Mouse (Mus musculus) midbrain, embryonic 10.5 days (tissue): Measurements from ENCODE around the gene Triobp. TPM values are rescaled to one million over a fixed set of nuclear protein-coding genes. Genes with fewer than 3 reads are reported as not detected.

ENCODE experiments used
- DNase-seq: peaks from one replicate; pipeline ENCODE4 v3.0.0-alpha.2; 2017; ENCODE audit warnings: low spot score
- H3K27ac ChIP-seq: fragments of 300-500 bp; sonication (generic); replicated peaks from 2 replicates; pipeline ENCODE4 v1.5.1; 2016; ENCODE audit warnings: mild to moderate bottlenecking
- H3K27me3 ChIP-seq: fragments of 300-500 bp; sonication (generic); 2 replicates; pipeline ENCODE4 v1.6.1; 2016; ENCODE audit warnings: low read depth, mild to moderate bottlenecking; ENCODE audit not compliant: poor library complexity, severe bottlenecking
- H3K36me3 ChIP-seq: fragments of 300-500 bp; sonication (generic); 2 replicates; pipeline ENCODE4 v1.6.1; 2016; ENCODE audit warnings: mild to moderate bottlenecking, moderate library complexity
- H3K4me1 ChIP-seq: fragments of 300-500 bp; sonication (generic); 2 replicates; pipeline ENCODE4 v1.6.1; 2016
- H3K4me3 ChIP-seq: fragments of 300-500 bp; sonication (generic); 2 replicates; pipeline ENCODE4 v1.5.1; 2016; ENCODE audit warnings: mild to moderate bottlenecking, moderate library complexity
- H3K9me3 ChIP-seq: fragments of 300-500 bp; sonication (generic); replicated peaks from 2 replicates; pipeline ENCODE4 v1.6.1; 2016; ENCODE audit warnings: mild to moderate bottlenecking
- WGBS: fragments of 180-500 bp; shearing (Covaris S2); methylation state at CpG from one replicate; pipeline ENCODE4 v1.1.7; 2016; 5-methylcytosine and 5-hydroxymethylcytosine counted together
- polyA plus RNA-seq: library from polyadenylated mRNA; unstranded; fragments of >200 nt; fragmentation: Nextera tagmentation; extraction: Ambion mirVana; gene quantifications from 2 replicates; pipeline ENCODE4 v1.2.1, GENCODE M21; 2016

Gene Triobp
- polyA plus RNA-seq, 1 experiment from 2014 or later, result 39.7 TPM

GRCm38 (mm10) chr15:78927788-78928457, 19.6 kb upstream of the Triobp start:
- Histone ChIP-seq H3K27me3 (peaks cover 39% of the 10 kb centered on the region), H3K4me3 (peak overlapping the region; percentile 51), H3K27ac (peak overlapping the region; percentile 84), H3K36me3 (no peaks in the 10 kb centered on the region; the same call in 1 of the 2 replicates), H3K9me3 (no peaks in the 10 kb centered on the region), H3K4me1 (peaks cover 51% of the 10 kb centered on the region)
- DNase-seq, result peak; percentile 82
- under 1% methylated on average over 35 of the region's 35 CpGs for WGBS

DNA sequence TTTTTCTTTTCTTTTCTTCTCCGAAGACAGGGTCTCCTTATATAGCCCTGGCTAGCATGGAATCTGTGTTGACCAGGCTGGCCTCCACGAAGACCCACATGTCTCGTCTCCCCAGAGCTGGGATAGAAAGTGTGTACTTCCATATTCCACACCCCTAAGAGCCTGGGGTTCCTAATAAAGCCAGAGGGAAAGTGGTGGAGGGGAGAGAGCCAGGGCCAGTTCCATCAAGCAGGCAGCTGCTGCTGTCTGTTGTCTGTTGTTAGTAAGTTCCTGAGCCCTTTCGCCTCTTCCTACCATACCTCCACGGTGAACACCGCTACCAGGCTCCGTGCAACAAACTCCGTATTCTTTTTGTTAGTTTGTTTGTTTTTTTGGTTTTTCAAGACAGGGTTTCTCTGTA, 19.0 kb upstream of the Triobp start:
- Histone ChIP-seq H3K36me3 (no peaks in the 10 kb centered on the region; the same call in 1 of the 2 replicates), H3K4me1 (peaks cover 48% of the 10 kb centered on the region), H3K27me3 (peaks cover 39% of the 10 kb centered on the region), H3K27ac (peak overlapping the region; percentile 84), H3K4me3 (peak overlapping the region; percentile 51), H3K9me3 (no peaks in the 10 kb centered on the region)
- no peak for DNase-seq
- 50% methylated on average over 8 of the region's 8 CpGs for WGBS

- H3K27ac ChIP-seq, result no peak overlapping the region
These were observed 17.3 kb upstream of the Triobp start for GRCm38 (mm10) chr15:78930192-78930706.

DNA sequence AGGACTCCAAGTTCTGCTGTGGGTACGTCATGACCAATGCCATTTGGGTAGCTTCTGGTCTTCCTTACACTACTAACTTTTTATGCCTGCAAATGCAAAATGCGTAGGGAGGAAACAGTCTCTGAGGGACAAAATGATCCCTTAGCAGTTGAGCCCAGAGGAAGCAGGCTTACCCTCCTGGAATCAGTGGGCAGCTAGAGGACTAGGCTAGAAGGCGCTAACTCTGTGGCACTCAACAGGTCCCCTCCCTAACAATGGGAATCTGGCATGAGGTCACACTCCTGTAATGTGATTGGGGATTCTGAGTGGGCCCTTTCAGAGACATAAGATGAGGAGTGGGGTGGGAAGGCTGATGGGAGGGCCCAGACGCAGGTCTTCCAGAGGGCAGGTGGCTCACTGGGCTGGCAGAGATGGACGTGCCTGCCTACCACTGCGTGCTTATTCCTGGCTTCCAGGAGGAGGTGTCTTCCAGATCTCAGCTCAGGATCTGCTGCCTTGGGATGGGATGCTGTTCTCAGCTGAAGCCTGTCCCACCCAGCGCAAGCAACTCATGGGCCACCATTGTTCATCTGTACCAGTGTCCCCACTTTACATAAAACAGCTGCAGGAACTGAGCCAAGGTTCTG, 16.6 kb upstream of the Triobp start:
- no peak for DNase-seq

More at GRCm38 (mm10) chr15:78930192-78930706, 17.3 kb upstream of the Triobp start:
- no peak overlapping the region for H3K4me3 ChIP-seq
- H3K9me3 ChIP-seq, result no peaks in the 10 kb centered on the region
- H3K4me1 ChIP-seq, result peaks cover 46% of the 10 kb centered on the region
- DNase-seq, result no peak
- peaks cover 36% of the 10 kb centered on the region for H3K27me3 ChIP-seq
- 93% methylated on average over 6 of the region's 6 CpGs for WGBS
- no peaks in the 10 kb centered on the region; the same call in 1 of the 2 replicates for H3K36me3 ChIP-seq

DNA sequence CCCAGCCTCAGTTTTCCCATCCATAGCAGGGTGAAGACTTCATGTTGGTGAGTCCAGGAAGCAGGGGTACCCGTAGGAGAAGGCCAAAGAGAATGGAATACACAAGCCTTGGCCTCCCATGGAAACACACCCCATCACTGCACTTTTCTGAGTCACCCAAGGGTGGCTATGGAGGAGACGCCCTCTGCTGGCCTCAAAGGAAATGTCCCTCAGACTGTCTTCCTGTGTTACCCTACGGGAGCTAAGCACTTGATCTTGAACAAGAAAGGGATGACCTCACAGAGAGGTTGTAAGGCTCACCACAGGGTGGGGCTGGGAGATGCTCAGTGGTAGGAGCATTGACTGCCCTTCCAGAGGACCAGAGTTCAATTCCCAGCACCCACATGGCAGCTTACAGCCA, 15.9 kb upstream of the Triobp start:
- 21% methylated on average over 3 of the region's 3 CpGs for WGBS
- peaks cover 23% of the 10 kb centered on the region for H3K27me3 ChIP-seq
- no peak overlapping the region for H3K4me3 ChIP-seq
- no peak overlapping the region for H3K27ac ChIP-seq
- peaks cover 4% of the 10 kb centered on the region for H3K36me3 ChIP-seq
- no peaks in the 10 kb centered on the region for H3K9me3 ChIP-seq
- DNase-seq, result no peak
- H3K4me1 ChIP-seq, result peaks cover 46% of the 10 kb centered on the region

More for the DNA sequence above, 16.6 kb upstream of the Triobp start:
- H3K4me1 ChIP-seq, result peaks cover 46% of the 10 kb centered on the region
- WGBS, result 89% methylated on average over 7 of the region's 7 CpGs
- no peaks in the 10 kb centered on the region for H3K9me3 ChIP-seq
- peaks cover 29% of the 10 kb centered on the region for H3K27me3 ChIP-seq
- H3K4me3 ChIP-seq, result no peak overlapping the region
- H3K36me3 ChIP-seq, result no peaks in the 10 kb centered on the region; the same call in 1 of the 2 replicates
- no peak overlapping the region for H3K27ac ChIP-seq

- Histone ChIP-seq H3K4me3 (peak within 1 kb of the TSS; percentile 89), H3K27me3 (no peaks in the 10 kb centered on the region), H3K4me1 (peaks cover 35% of the 10 kb centered on the region), H3K9me3 (no peaks in the 10 kb centered on the region), H3K27ac (peak within 1 kb of the TSS; percentile 91), H3K36me3 (peaks cover 36% of the 10 kb centered on the region)
- DNase-seq, result peak; percentile 89
- under 1% methylated on average over 41 of the region's 42 CpGs for WGBS
These were observed 12.7 kb upstream of the Triobp start, which contains the start of gene Nol12 for GRCm38 (mm10) chr15:78934784-78935320. Gene Nol12 (plus strand): TSS chr15:78934933.

- H3K36me3 ChIP-seq, result peaks cover 52% of the 10 kb centered on the region
- peak overlapping the region; percentile 89 for H3K4me3 ChIP-seq
- no peaks in the 10 kb centered on the region for H3K27me3 ChIP-seq
- WGBS, result 93% methylated on average over 12 of the region's 12 CpGs
- no peaks in the 10 kb centered on the region for H3K9me3 ChIP-seq
- no peak for DNase-seq
- H3K4me1 ChIP-seq, result peaks cover 35% of the 10 kb centered on the region
- peak overlapping the region; percentile 34; the same call in 1 of the 2 replicates for H3K27ac ChIP-seq
These were observed 11.1 kb upstream of the Triobp start for GRCm38 (mm10) chr15:78936403-78936802.

DNA sequence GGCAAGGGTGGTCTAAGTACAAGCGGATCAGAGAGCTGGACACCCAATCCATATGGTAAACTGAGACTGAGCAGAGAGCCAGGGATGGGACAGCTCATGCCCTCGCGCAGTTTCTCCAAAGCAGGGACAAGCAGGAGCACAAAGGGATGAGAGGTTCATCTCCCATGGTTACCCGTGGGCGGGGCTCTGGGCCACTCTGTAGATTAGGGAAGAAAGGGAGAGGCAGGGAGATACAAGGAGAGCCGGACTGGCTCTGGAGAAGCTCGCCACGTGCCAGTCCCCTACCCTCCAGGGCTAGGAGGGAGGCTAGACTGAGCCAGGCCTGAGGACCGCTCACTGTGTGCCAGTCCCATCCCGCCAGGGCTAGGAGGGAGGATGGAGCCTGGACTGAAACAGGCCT, 10.2 kb upstream of the Triobp start:
- Histone ChIP-seq H3K27ac (no peak overlapping the region), H3K4me1 (peaks cover 36% of the 10 kb centered on the region), H3K9me3 (no peaks in the 10 kb centered on the region), H3K27me3 (no peaks in the 10 kb centered on the region), H3K4me3 (no peak overlapping the region), H3K36me3 (peaks cover 59% of the 10 kb centered on the region)
- DNase-seq, result no peak
- 83% methylated on average over 10 of the region's 10 CpGs for WGBS

- DNase-seq, result no peak
- Histone ChIP-seq H3K27me3 (no peaks in the 10 kb centered on the region), H3K4me3 (no peak overlapping the region), H3K4me1 (peaks cover 42% of the 10 kb centered on the region), H3K36me3 (peaks cover 59% of the 10 kb centered on the region), H3K27ac (no peak overlapping the region), H3K9me3 (no peaks in the 10 kb centered on the region)
- 98% methylated on average over 2 of the region's 2 CpGs for WGBS
These were observed 9.6 kb upstream of the Triobp start for GRCm38 (mm10) chr15:78937963-78938362.

DNA sequence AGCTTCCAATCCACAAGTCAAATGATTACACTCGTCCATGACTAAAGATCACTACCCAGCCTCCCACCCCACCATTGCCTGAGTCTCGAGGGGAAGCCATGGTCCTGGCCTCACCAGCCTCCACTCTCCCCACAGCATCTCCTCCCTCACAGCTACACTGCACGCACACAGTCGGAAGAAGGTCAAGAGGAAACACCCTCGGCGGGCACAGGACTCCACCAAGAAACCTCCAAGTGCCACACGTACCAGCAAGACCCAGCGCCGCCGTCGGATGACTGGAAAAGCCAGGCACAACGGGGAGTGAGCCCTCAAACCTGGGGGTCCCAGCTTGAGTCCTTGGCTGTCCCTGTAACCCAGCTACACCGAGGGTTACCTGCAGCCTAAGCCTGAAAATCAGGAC, 7.2 kb upstream of the Triobp start:
- Histone ChIP-seq H3K27ac (no peak overlapping the region), H3K9me3 (no peaks in the 10 kb centered on the region), H3K27me3 (no peaks in the 10 kb centered on the region), H3K36me3 (peaks cover 59% of the 10 kb centered on the region), H3K4me1 (peaks cover 33% of the 10 kb centered on the region), H3K4me3 (no peak overlapping the region)
- WGBS, result 91% methylated on average over 13 of the region's 13 CpGs
- no peak for DNase-seq

DNA sequence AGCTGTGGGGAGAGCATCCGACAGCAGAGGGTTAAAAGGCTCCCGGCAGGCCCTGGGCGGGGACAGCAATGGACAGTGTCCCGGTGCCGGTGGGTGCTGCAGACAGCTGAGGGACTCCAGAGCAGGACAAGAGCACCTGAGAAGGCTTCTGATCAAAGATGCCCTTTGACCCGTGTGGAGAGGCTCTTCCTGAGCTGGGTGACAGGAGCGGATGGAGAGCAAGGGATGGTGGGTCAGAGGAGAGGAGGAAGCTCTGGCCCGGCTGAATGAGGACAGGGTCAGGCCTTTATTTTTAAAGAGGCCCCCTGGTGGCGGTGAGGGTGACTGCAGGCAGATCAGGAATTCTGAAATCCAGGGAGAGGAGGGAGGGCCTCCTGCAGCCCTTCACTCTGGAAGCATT, 4.9 kb upstream of the Triobp start:
- no peaks in the 10 kb centered on the region for H3K9me3 ChIP-seq
- H3K27ac ChIP-seq, result peak overlapping the region; percentile 84
- H3K4me1 ChIP-seq, result peaks cover 18% of the 10 kb centered on the region
- H3K36me3 ChIP-seq, result peaks cover 45% of the 10 kb centered on the region
- 3% methylated on average over 9 of the region's 9 CpGs for WGBS
- peaks cover 16% of the 10 kb centered on the region for H3K27me3 ChIP-seq
- peak overlapping the region; percentile 45 for H3K4me3 ChIP-seq
- peak; percentile 88 for DNase-seq

DNA sequence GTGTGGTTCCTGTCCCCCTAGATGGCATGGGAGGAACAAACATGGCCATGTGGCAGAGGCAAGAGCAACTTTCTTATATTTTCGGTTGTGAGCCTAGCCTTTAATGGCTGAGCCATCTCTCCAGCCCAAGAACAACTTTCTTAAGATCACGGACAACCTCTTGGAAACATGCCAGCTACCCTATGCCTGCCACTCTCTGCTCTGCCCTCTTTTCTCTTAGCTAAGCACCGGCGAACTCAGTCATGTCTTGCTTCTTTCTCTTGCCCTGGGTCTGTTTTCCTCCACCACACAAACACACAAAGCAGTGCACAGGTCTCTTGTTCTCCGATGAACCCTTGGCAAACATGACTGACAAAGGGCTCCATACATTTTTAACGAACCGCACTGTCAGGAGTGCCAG, 1.3 kb upstream of the Triobp start:
- WGBS, result 84% methylated on average over 7 of the region's 7 CpGs
- Histone ChIP-seq H3K4me3 (no peak overlapping the region), H3K36me3 (peaks cover 15% of the 10 kb centered on the region), H3K4me1 (peaks cover 34% of the 10 kb centered on the region), H3K9me3 (no peaks in the 10 kb centered on the region), H3K27ac (no peak overlapping the region), H3K27me3 (peaks cover 16% of the 10 kb centered on the region)
- DNase-seq, result no peak
